Mouse (Mus musculus) urinary bladder, postnatal 25 days (tissue): ENCODE data around the gene Slc35e3.

Experiments
- DNase-seq: peaks from one replicate; pipeline ENCODE4 v3.0.0; 2022; ENCODE audit warnings: low spot score

Slc35e3 gene

DNA sequence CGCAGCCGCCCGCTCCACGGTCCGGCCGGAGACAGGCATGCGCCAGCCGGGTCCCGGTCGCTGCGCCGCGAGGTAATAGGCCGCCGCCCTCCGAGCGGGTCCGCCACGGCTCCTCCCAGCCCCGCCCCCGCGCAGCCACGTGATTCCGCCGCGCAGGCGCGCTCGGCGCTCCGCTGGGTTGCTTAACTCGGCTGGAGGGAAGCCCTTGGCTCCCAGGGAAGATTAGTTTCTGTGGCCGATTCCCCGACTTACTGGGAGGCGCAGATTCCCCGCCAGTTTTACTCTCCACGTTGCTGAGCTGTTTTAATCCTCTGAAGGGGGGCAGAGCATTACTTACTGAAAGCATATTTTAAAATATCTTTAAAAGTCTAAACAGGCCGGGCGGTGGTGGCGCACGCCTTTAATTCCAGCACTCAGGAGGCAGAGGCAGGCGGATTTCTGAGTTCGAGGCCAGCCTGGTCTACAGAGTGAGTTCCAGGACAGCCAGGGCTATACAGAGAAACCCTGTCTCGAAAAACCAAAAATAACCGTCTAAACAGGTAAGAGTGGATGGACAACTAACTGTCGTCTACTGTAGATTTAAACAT lies at the start of gene Slc35e3:
Gene Slc35e3 (minus strand): TSS at position 69 of the 587 bp plus-strand sequence.
- peak; percentile 98 for DNase-seq

DNA sequence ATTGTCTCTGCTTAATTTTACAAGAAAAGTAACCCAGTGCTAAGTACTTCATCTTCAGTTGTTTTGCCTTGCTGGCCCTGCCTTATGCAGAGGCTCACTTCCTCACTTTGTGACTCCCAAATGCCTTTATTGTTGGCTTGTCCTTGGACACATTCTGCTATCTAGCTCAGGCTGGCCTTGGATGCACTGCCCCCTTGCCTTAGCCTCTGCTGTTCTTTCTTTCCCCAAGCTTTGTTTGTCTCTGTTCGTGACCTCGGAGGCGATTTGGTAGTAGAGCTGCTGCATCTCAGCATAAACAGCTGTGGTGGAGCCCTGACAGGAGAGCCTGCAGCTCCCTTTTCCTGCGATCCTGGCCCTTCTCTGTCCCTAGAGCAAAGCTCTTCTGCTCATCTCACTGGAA lies 49.0 kb upstream of the Slc35e3 start:
- no peak for DNase-seq

DNA sequence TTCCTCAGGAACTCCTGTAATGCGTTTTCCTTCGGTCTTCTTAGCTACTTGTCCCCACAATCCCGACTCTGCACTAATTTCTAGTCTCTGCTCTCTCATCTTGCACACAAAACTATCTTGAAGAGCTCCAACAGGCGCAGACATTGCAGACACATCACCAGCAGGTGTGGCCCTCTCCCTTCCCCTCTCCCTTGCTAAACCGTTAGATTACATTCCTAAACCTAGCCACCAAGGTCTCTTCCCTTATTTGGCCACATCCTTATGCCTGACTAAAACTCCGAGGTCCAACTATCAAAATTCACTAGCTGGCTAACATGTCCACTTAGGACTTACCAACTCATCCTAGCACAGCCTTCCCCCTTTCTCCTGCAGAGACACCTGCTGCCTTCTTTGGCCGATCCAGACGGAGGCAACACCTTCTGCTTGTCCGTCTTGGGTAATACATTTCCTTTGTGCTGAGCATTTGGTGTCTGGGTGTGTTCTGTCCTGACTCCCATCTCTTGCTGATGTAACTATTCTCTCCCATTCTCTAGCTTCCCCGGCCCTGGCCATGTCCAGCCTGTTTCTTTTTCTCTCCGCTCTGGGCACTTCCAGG lies 47.4 kb upstream of the Slc35e3 start:
- DNase-seq = no peak

DNA sequence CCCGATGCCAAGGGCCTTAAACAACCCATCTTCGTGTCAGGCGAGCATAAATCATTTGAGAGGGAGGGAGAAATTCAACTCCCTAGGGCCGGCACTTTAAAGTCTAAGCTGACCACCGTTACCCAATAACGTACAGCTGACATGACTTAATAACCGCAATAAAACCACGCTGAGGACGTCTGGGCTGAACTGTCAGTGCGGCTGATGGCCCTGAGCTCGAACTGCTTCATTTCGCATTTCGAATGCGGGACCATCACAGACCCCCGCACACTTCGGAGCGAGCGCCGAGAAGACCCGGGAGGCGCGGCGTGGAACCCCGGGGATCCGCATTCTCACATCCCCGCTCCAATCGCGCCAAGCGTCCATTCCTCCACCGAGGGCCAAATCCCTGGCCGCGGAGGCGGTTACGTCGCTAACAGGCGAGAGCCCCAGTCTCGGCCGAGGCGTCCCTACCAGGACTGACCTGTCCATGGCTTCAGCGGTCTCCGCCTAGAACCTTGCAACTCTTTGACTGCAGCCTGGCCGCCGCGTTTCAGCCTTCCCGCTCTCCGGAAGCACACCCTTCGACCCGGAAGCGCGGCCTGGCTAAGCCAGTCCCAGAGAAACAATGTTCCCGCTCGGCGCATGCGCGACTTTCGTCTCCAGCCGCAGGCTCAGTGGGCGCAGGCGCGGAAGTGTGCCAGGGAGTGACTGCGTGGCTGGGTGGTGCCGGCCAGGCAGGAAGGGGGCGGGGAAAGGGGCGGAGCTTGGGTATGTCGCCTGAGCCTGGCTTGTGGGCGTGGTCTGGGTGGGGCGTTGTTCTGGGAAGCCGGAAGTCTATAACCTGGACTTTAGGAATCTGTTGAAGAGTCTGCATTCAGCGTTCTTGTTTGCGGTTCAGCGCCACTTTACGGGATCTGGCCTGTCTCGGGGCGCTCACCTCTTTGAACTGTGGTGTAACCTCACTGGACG lies 46.3 kb upstream of the Slc35e3 start, which contains the start of gene Nup107:
Gene Nup107 (minus strand): TSS at position 565 of the 951 bp plus-strand sequence.
- DNase-seq = peak; percentile 100

DNA sequence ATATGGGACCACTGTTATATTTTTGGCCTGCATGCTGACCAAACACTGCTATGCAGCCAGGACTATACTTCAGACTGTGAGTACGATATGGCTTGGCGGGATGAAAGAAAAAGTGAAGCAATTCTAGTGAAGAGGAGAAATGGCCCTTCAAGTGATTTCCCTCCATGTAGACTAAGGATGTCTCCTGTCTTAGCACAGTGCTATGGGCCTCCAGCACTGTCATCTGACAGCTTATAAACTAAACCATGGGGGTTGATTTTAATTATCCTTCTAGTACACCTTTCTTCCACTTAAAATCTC lies 45.0 kb upstream of the Slc35e3 start:
- DNase-seq = no peak

DNA sequence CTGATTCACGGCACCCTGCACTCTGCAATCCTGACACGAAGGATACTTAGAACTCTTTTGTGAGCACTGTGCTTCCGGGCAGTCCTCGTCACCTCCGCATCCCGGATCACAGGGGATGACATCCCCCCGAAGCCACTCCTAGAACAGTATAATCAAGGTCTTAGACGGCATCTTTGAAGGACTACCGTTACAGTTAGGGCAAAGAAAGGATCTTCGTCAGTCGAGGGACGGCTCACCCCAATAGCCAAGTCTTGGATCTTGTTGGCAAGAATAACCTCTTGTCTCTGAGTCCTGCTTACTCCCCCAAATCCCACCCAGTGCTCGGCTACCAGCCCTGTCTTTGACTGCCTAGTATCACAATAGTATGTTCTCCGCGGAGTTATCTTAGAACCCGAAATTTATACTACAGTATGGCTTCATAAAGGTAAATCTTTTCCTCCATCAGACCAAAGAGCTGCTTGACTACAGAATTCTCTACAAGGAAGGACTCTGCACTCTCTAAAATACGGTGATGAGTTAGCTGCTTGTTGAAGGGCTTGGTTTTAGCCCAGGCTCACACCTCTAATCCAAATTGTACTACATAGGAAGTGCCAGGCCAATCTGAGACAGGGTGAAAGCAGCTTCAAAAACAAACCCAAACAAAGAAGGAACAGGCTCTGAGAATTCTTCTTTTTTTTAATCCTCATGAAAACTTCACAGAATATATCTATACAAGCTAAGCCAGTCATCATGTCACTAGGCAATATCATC lies 44.4 kb upstream of the Slc35e3 start:
- no peak for DNase-seq

DNA sequence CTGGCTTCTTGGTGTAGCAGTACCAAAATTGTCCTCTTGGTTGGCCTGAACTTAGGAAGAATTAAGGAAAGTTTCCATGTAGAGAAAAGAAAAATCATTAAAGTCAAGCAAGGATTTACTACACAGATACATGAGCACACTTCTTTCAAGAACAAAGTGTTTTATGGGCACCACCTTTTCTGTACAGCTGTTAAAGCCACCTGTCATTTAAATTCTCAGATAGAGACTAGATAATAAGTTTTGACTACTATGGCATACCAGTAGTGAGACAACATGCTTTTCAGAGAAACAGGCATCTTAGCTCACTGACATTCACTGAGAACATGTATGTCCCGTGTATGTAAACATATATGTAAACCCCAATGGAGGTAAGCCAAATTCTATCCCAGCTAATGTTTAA lies 43.8 kb upstream of the Slc35e3 start:
- DNase-seq = no peak

DNA sequence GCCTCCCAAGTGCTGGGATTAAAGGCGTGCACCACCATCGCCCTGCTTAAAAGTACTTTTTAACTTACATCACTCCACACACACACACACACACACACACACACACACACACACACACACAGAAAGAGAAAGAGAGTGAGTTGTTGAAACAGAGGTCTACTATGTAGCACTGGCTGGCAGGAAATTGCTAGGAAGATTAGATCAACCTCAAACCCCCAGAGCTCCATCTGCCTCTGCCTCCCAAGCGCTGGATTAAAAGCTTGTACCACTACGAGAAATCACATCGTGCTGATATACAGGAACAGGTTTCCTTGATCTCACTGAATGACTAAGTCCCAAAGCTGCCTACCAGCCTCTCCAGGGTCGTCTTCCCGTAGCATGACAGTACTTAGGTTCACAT lies 38.5 kb upstream of the Slc35e3 start:
- DNase-seq = no peak

DNA sequence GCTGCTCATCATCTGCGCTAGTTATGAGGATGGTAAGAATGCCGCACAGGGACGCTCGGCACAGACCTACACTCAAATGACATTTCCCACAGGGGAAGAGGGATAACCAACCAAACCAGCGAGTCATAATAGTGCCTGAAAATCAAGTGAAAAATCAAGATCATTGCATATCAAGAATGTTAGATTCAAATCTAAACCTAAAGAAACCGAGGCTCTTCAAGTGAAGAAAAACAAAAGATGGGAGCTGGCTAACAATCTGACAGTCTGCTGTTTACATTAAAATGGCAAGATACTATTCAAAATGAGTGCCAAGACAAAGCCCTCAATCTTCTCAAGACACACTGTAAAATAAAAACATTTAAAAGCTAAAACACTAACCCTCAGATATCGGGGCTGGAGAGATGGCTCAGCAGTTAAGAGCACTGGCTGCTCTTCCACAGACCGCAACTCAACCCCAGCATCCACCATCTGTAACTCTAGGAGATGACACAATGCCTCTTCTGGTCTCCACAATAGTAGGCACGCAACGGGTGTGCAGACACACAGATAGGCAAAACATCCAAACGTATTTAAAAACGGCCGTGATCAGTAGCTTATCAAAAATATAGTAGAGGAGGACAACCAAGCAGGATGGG lies 37.7 kb upstream of the Slc35e3 start:
- DNase-seq = no peak

DNA sequence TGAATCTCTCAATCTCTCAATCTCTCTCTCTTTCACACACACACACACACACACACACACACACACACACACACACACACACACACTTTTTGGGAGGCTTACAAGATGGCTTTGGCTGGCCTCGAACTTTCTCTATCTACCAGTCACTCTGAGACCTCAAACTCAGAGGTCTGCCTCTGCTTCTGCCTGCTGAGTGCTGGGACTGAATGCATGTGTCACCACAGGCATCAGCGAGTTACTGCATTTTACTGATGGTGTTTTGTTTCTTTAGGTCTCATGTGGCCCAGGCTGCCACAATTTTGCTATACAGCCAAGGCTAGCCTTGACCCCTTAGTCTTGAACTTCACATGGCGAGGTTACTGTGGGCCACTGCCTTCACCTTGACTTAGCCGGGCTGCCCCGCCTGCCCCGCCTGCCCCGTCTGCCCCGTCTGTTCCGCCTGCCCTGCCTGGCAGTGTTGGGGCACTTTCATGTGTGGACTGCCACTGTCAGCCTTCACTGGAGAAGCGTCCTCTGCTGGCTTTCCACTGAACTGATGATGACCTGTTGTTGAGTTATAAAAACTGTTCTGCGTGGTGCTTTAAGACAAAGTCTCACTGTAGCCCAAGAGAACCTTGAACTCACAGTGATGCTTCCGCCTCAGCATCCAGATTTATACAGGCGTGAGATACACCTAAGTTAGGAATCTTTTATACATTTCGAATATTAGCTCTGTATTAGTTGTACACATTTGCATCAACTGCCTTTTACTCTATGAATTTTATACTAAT lies 36.5 kb upstream of the Slc35e3 start:
- DNase-seq = no peak

DNA sequence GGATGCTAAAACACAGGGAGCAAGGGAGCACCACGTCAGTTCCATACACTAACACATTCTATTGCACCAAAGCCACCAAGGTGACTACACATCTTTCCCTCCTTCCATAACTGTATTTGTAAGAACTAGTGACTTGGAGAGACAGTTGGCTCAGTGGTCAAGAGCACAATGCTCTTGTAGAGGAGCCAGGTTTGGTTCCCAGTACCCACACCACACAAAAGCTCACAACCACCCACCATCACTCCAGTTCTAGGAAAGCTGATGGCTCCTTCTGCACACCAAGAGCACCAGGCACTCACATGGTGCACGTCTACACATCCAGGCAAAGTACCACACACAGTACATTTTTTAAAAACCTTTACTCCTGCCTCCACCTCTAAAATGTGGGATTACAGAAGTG lies 35.9 kb upstream of the Slc35e3 start:
- no peak for DNase-seq

DNA sequence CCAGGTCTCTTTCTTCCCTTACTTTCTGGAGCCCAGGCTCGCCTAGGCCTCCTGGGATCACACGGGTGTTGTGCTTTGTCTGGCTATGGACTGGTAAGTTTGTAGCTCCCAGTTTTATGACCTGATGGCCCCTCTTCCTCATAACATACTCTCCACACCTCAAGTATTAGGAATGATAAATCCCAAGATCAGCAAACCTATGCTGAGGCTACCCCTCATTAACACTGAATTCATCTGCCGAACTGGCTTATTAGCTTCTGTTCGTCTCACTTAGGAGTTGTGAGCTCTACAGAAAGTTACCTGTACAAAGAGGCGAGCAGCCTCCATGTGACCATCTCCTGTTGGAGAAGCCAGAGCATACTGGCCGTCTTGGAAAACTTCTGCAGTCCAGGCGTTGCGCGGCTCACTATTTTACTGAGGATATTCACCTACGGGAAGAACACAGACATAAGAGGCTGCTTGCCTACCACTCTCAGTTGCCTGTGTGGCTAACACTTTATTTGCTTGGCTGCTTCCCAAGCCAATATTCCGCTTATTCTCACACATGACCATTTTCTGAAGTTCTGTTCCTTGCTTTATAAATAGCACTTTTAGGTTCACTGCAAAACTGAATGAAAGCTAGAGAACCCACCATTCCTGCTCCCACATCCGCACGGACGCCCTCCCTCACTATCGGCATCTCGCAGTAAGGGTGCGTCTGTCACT lies 35.0 kb upstream of the Slc35e3 start:
- DNase-seq = no peak

DNA sequence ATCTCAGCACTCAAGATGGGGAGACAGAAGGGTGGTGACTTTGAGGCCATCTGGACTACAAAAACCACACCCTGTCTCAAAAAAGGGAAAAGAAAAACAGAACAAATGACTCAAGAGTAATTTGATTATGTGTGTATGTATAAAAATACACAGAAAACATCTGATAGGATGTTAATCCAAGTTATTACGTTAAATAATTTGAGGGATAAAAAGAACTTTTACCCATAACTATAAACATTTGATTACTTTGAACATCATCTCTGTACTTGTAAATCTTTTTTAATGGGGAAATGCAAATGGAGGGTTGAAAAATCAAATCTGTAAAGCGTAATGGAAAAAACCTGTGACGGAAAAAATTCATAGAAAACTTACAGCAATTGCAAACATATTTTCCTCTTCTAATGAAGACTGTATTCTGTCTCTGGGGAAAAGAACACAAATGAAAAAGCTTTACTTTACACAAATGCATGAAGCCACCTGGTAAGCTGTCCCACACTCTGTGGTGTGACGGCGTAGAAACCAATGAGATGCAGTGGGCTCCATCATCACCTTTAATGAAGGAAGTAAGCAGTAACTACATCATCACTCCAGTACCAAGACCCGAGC lies 34.2 kb upstream of the Slc35e3 start:
- DNase-seq = no peak

DNA sequence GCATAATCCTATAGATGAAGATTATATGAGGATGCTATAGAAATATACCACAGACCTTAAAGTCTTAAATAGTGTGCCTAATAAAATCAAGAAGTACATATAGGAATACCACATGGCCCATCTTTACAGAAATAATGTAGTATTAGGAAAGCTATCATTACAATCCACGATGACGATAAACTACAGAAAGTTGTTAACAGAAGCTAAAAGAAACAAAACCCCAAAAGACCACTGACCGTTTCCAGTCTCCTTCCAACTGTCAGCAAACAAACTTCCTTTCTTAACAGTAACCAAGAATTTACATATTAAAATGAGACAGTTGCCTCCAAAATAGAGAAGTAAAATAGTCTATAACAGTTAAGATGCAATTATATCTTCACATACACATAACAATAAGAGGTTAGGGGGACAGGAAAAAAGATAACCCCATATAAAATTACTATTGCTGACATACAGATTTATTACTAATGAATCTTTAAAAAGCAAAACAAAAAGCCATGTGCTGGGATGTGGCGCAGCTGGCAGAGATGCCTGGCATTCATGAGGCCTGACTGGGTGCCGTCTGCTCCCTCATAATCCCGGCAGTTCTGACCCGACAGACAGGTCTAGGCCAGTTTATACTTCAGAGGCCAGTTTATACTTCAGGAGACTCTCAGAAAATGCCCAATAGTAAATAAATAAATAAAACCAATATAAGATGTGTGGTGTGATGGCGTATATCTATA lies 33.6 kb upstream of the Slc35e3 start:
- no peak for DNase-seq

DNA sequence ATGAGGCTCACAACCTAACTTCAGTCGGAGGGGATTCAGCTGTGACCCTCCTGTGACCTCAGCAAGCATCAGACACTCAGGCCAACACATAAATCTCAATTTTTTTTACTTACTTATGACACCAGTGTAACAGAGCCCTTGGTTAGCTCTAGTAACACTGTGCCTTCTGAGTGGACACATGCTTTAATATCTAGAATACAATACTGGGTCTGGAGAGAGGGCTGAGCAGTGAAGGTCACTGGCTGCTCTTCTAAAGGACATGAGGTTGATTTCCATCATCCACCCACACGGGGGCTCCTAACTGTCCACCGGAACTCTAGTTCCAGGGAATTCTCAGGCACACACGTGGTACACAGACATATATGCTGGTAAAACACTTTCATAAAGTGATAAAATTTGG lies 32.8 kb upstream of the Slc35e3 start:
- no peak for DNase-seq

DNA sequence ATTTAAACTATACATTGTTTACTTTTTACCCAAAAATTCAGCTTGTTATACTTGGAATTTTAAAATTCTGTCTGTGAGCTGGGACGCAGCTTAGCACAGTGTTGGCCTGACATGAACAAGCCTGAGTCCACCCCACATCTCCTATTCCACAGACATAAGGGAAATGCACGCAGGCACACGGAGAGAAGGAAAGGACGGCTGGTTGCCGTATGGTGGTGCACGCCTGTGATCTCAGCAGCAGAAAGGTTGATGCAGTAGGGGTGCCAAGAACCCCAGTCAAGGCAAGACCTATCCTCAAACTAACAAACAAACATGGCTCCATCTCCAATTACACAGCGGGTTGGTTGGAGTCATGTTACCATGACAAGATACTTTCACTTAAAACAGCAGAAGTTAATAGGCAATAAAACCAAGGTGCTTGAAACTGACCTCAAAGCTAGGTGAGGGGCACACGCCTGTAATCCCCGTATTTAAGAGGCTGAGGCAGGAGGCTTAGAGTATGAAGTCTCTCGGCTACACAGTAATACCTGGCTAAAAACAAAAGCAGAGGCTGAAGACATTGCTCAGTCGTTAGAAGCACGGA lies 32.3 kb upstream of the Slc35e3 start:
- DNase-seq = no peak

DNA sequence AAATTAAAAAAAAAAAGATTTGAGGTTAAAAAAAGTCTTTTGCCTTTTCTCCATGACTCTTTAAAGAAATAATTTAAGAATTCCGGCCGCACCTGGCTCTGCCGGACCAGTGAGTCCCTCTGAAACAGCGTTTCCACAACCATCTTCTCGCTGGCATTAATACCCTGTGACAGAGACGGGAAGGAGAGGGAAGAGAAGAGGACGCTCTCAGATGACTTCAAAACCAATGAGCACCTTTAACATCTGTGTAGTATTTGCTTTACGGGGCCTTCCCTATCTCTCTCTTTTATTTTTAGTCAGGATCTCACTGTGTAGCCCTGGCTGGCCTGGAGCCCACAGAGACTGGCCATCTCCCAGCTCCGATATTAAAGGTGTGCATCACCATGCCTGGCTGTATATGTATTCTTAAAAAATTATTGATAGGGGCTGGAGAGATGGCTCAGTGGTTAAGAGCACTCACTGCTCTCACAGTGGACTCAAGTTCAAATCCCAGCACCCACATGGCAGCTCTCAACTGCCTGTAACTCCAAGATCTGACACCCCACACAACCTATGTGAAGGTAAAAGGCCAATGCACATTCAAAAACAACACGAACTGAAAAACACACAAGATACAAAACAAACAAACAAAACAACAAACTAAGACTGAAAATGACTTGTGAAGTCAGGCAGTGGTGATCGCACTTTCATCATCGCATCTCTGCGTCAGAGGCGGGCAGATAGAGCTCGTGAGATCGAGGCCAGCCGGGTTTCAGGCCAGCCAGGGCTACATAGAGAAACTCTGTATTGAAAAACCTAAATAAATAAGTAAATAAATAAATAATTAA lies 31.5 kb upstream of the Slc35e3 start:
- no peak for DNase-seq

DNA sequence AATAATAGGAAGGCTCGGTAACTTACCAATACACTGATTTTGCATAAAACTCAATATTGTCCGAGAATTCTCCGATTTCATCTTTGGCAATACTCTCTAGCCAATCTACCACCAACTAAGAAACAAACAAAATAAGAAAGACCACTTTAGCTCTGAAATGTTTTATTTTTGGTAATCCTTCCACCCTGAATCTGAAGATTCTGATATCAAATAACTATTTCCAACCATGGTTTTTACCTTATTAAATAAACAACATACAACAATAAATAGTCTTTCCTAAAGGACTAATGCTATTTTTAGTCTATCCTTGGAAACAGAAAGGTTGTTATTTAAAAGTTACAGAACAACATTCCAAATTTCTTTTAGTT lies 30.9 kb upstream of the Slc35e3 start:
- no peak for DNase-seq
